Mouse (Mus musculus): Measurements from ENCODE around the gene Gnat2. TPM values are rescaled to one million over a fixed set of nuclear protein-coding genes. Genes with fewer than 3 reads are reported as not detected.

Gene Gnat2
- not detected for polyA plus RNA-seq (2017; shearing (Covaris generic))

GRCm38 (mm10) chr3:108092536-108093115, at the start of gene Gnat2:
TSS of gene Gnat2 (plus strand) at chr3:108092789.

GRCm38 (mm10) chr3:108044394-108045140, 48.0 kb upstream of the Gnat2 start, which contains the start of gene Gstm4:
TSS of gene Gstm4 (minus strand) at chr3:108044894.

DNA sequence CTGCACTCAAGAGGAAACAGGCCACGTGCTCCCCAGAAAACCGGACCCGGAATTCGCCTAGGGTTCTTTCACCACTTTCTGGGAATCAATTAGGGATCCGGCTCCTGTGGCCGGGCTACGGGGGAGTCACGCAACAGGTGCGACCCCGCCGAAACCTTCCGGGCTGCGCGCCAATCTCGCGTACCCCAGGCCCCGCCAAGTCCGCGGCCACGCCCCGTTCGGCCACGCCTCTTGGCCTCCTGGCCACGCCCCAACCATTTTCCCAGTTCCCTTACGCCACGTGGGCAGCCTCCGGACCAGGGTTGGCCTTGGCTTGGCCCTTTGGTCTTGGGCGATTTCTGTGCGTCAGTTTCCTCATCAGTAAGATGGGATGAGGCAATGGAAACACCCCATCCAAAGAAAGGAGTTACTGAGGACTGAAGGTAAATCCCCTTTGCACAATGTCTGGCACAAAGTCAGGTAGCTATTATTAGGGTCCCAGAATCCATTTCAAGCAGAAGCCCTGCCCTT, 6.1 kb upstream of the Gnat2 start, which contains the start of gene Ampd2:
Gene Ampd2, minus strand, starts transcription at position 182 of the 510 bp plus-strand sequence.

DNA sequence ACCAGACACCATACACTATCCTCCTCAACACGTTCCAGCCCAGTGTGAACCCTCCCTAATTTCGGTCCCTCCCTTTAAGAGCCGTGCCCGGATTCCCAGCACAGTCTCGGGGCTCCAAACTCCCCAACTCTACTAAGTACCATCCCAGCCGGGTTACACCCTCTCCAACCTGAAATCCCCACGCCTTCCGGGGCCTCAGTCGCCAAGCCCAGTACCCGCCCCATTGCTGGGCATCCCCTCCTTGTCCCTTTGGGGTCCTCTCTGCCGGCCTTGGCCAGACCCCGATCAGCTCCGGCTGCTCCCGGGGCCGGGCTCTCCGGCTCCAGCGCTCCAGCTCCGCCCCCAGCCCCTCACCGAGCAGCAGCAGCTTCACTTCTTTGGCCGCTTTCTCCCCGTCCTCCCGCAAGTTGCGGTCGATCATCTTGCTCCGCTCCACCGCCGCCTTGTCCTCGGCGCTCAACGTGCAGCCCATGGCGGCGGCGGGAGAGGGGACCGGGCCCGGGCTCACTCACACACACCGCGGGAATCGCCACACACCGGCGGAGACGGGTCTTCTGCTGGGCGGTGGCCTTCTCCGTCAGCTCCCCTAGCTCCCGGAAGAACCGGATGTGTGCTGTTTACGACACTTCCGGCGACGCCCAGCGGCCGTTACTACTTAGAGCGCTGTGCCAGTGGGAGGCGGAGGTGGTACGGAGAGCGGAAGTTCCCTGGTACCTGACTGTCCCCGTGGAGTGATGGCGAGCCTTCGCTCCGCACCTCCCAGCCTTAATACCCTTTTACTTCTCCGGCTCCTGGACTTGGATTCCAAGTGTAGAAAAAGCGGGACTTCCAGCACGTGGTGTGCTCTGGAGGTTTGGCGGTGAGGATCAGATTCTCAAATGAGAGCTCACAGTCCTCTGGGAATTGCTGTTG, 53.2 kb downstream of the Gnat2 start, which contains the start of gene Gnai3:
Gene Gnai3, minus strand, starts transcription at position 613 of the 912 bp plus-strand sequence.

Other genes with a start within 250 kb of the Gnat2 start
- not detected for gene Eps8l3, start 215.6 kb upstream of the Gnat2 start, polyA plus RNA-seq (2017; shearing (Covaris generic))
- 3.0 TPM for gene Gstm5, start 197.0 kb upstream of the Gnat2 start, polyA plus RNA-seq (2017; shearing (Covaris generic))
- gene Gstm7, start 161.0 kb upstream of the Gnat2 start, polyA plus RNA-seq (2017; shearing (Covaris generic)) = not detected
- 0.67 TPM for gene Gstm6, start 149.0 kb upstream of the Gnat2 start, polyA plus RNA-seq (2017; shearing (Covaris generic))
- not detected for gene Gstm3, start 123.5 kb upstream of the Gnat2 start, polyA plus RNA-seq (2017; shearing (Covaris generic))
- not detected for gene Gstm2, start 106.3 kb upstream of the Gnat2 start, polyA plus RNA-seq (2017; shearing (Covaris generic))
- 0.67 TPM for gene Gstm1, start 74.8 kb upstream of the Gnat2 start, polyA plus RNA-seq (2017; shearing (Covaris generic))
- 3.4 TPM for gene Gstm4, start 47.9 kb upstream of the Gnat2 start, polyA plus RNA-seq (2017; shearing (Covaris generic))
- gene Ampd2, start 6.1 kb upstream of the Gnat2 start, polyA plus RNA-seq (2017; shearing (Covaris generic)) = 23.5 TPM
- 175 TPM for gene Gnai3, start 53.4 kb downstream of the Gnat2 start, polyA plus RNA-seq (2017; shearing (Covaris generic))
- not detected for gene Gpr61, start 62.1 kb downstream of the Gnat2 start, polyA plus RNA-seq (2017; shearing (Covaris generic))
- gene Amigo1, start 93.5 kb downstream of the Gnat2 start, polyA plus RNA-seq (2017; shearing (Covaris generic)) = 1.4 TPM
- gene Cyb561d1, start 108.4 kb downstream of the Gnat2 start, polyA plus RNA-seq (2017; shearing (Covaris generic)) = 14.3 TPM
- gene Atxn7l2, start 118.1 kb downstream of the Gnat2 start, polyA plus RNA-seq (2017; shearing (Covaris generic)) = 14.2 TPM
- gene Sypl2, start 133.9 kb downstream of the Gnat2 start, polyA plus RNA-seq (2017; shearing (Covaris generic)) = not detected
- gene Psma5, start 164.1 kb downstream of the Gnat2 start, polyA plus RNA-seq (2017; shearing (Covaris generic)) = 59.2 TPM
- 0.09 TPM for gene Sort1, start 191.3 kb downstream of the Gnat2 start, polyA plus RNA-seq (2017; shearing (Covaris generic))